Mouse (Mus musculus): ENCODE measurements at regions not wholly inside any gene's neighbourhood (a gene's known extent, or its start where the extent isn't known, plus 50 kb on each side); places are given as distances from the start of the nearest gene placed in this dataset.

- DNase-seq (ENCODE audit: low spot score in 2 of 2), result no peak
Measured at GRCm38 (mm10) chr4:84035347-84035746, 510.0 kb downstream of the Ccdc171 start.

GRCm38 (mm10) chr4:84037535-84037934, 512.2 kb downstream of the Ccdc171 start:
- no peak for DNase-seq (ENCODE audit: low spot score in 2 of 2)

GRCm38 (mm10) chr4:84050243-84050642, 524.9 kb downstream of the Ccdc171 start:
- DNase-seq (ENCODE audit: low spot score in 2 of 2), result no peak

- no peak for DNase-seq (ENCODE audit: low spot score in 2 of 2)
Measured at GRCm38 (mm10) chr4:84056863-84057502, 531.6 kb downstream of the Ccdc171 start.

GRCm38 (mm10) chr4:84060187-84060586, 534.8 kb downstream of the Ccdc171 start:
- no peak for DNase-seq (ENCODE audit: low spot score in 2 of 2)

- DNase-seq (ENCODE audit: low spot score in 2 of 2), result no peak
Measured at GRCm38 (mm10) chr4:84063755-84064154, 538.4 kb downstream of the Ccdc171 start.

- peak; percentile 23 to 52 for DNase-seq (ENCODE audit: low spot score in 2 of 2)
Measured at GRCm38 (mm10) chr4:84064614-84065456, 539.5 kb downstream of the Ccdc171 start.

GRCm38 (mm10) chr4:84065457-84066124, 540.2 kb downstream of the Ccdc171 start:
- no peak for DNase-seq (ENCODE audit: low spot score in 2 of 2)

- no peak for DNase-seq (ENCODE audit: low spot score in 2 of 2)
Measured at GRCm38 (mm10) chr4:84067931-84068575, 542.7 kb downstream of the Ccdc171 start.

GRCm38 (mm10) chr4:84068947-84069663, 543.8 kb downstream of the Ccdc171 start:
- no peak for DNase-seq (ENCODE audit: low spot score in 2 of 2)

GRCm38 (mm10) chr4:84069681-84070080, 544.3 kb downstream of the Ccdc171 start:
- DNase-seq (ENCODE audit: low spot score in 2 of 2), result no peak

- DNase-seq (ENCODE audit: low spot score in 2 of 2), result no peak
Measured at GRCm38 (mm10) chr4:84070089-84070488, 544.7 kb downstream of the Ccdc171 start.

- DNase-seq (ENCODE audit: low spot score in 2 of 2), result no peak
Measured at GRCm38 (mm10) chr4:84072096-84072495, 546.8 kb downstream of the Ccdc171 start.

GRCm38 (mm10) chr4:84076526-84076925, 551.2 kb downstream of the Ccdc171 start:
- no peak for DNase-seq (ENCODE audit: low spot score in 2 of 2)

GRCm38 (mm10) chr4:84079516-84079915, 554.2 kb downstream of the Ccdc171 start:
- no peak for DNase-seq (ENCODE audit: low spot score in 2 of 2)

GRCm38 (mm10) chr4:84081518-84081917, 556.2 kb downstream of the Ccdc171 start:
- DNase-seq (ENCODE audit: low spot score in 2 of 2), result no peak

GRCm38 (mm10) chr4:84088166-84088565, 562.8 kb downstream of the Ccdc171 start:
- DNase-seq (ENCODE audit: low spot score in 2 of 2), result peak; percentile 81 to 86

- DNase-seq (ENCODE audit: low spot score in 2 of 2), result no peak
Measured at GRCm38 (mm10) chr4:84092509-84092908, 567.2 kb downstream of the Ccdc171 start.

- DNase-seq (ENCODE audit: low spot score in 2 of 2), result no peak
Measured at GRCm38 (mm10) chr4:84095237-84095636, 569.9 kb downstream of the Ccdc171 start.

- peak in 1 of 2 experiments; percentile 19 for DNase-seq (ENCODE audit: low spot score in 2 of 2)
Measured at GRCm38 (mm10) chr4:84096081-84096480, 570.7 kb downstream of the Ccdc171 start.

- DNase-seq (ENCODE audit: low spot score in 2 of 2), result no peak
Measured at GRCm38 (mm10) chr4:84099071-84099470, 573.7 kb downstream of the Ccdc171 start.
